Mouse (Mus musculus): ENCODE measurements around the gene Smurf2.

Gene Smurf2

DNA sequence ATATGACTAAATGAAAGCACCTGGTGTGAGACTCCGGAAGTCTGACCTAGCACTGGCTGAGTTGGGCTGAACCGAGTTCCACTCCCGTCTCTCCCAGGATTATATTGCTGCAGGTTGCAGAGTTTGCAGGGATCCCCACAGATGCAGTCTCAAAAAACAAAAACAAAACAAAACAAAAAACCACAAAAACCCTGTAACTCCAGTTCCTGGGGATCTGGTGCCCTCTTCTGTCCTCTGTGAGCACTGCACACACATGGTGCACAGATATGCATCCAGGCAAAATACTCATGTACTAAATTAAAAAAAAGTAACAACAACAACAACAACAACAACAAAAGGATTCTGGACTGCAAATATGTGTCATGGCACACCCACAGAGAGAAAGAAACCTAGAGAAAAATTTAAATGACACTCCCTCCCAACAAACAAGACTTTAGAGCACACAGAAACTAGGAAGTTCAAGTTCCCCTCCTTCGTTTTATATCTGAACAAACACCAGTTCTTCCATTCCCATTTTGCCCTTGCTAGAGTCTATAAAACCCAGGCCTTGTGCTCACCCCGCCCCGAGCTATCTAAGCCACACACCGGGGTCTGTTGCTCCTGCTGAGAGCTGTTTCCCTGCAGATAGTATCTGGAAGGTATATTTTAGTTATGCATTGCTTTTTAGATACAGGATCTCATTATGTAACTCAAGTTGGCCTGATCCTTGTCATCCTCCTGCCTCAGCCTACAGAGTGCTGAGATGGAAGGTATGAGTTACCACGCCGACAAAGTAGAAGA, 150.1 kb downstream of the Smurf2 start:
- no peak for DNase-seq
